Mouse (Mus musculus): ENCODE results near the gene Dag1. TPM values are rescaled to one million over a fixed set of nuclear protein-coding genes. Genes with fewer than 3 reads are reported as not detected.

Dag1 gene
- polyA plus RNA-seq, 1 experiment from 2014 or later, result 79.5 TPM

DNA sequence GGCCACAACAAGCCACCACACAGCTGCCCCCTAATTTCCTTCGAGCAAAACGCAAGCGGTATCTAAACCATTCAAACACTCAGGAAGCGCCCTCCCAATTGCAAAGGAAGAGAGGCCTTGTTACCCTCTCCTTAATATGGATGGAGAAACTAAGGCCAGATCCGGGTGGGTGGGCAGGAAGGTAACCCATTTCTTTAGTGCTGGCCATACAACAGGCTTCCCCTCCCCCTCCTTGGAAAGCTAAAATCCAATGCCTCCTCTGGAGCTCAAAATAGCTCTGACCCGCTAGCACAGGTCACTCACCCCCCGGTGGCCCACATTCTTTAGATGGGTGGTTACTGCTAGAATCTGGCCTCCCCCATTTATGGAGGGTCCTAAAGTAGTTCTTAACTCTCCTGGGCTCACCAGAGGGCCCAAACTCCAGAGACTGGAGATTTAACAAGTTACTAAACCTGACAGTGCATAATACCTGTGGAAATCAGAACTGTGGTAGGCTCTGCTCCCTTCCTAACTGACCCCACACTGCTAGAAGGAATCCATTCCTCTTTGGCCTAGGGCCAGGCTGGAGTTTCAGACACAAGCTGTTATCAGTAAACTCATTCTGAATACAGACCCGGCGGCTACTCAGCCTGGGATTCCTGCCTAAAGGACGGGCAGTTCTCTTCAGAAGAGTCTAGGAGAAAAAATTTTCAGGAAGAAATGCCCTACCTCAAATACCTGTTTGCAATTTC is 598 bp upstream of the Dag1 start:
- ATAC-seq, result no peak
- Histone ChIP-seq H3K36me3 (ENCODE audit: control insufficient read depth, insufficient read depth, low read length) (no peaks in the 10 kb centered on the region), H3K9me3 (replicated peaks; ENCODE audit: control insufficient read depth, low read length, poor library complexity, severe bottlenecking) (no peaks in the 10 kb centered on the region), H3K4me1 (ENCODE audit: control insufficient read depth, insufficient read depth, low read length) (peaks cover 17% of the 10 kb centered on the region), H3K4me3 (ENCODE audit: low read depth, low read length) (peak overlapping the region; percentile 92), H3K4me2 (ENCODE audit: low read length) (peak overlapping the region; percentile 65), H3K9ac (ENCODE audit: low read depth, low read length) (peak overlapping the region; percentile 85; the same call in 1 of the 2 replicates), H3K27ac (ENCODE audit: low read length) (peak overlapping the region; percentile 66), H3K27me3 (ENCODE audit: control insufficient read depth, insufficient read depth, low read depth, low read length) (no peaks in the 10 kb centered on the region)
- WGBS, result 19% methylated on average over 10 of the region's 10 CpGs

DNA sequence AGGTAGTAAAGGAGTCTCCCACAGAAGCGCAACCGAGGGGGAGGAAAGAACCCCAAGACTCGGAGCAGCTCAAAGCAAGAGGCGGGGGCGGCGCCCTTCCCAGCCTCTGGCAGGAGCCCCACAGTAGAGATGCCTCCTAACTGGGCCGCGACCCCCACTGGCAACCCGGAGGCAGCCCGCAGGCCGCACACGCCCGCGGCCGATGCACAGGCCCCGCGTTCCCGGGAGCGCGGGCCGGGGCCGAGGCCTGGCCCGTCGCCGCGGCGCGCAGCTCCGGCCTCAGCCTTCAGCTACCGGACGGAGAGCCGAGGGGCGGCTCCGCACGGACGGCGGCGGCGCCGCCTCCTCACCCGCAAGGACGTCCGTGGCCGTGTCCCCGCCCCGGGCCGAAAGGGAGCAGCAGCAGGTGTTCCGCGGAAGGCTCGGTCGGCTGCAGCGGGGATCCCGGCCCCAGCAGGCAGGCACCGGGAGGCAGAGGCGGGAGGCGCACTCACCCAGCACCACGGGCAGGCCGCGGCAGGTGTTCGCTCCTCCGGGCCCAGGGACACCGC is 552 bp downstream of the Dag1 start:
- Histone ChIP-seq H3K27me3 (ENCODE audit: control insufficient read depth, insufficient read depth, low read depth, low read length) (no peaks in the 10 kb centered on the region), H3K27ac (ENCODE audit: low read length) (peak overlapping the region; percentile 86), H3K9me3 (replicated peaks; ENCODE audit: control insufficient read depth, low read length, poor library complexity, severe bottlenecking) (no peaks in the 10 kb centered on the region), H3K4me2 (ENCODE audit: low read length) (peak overlapping the region; percentile 65), H3K36me3 (ENCODE audit: control insufficient read depth, insufficient read depth, low read length) (no peaks in the 10 kb centered on the region), H3K9ac (ENCODE audit: low read depth, low read length) (peak overlapping the region; percentile 85), H3K4me1 (ENCODE audit: control insufficient read depth, insufficient read depth, low read length) (peaks cover 17% of the 10 kb centered on the region), H3K4me3 (ENCODE audit: low read depth, low read length) (peak overlapping the region; percentile 92)
- under 1% methylated on average over 48 of the region's 62 CpGs for WGBS
- peak; percentile 63 for ATAC-seq

DNA sequence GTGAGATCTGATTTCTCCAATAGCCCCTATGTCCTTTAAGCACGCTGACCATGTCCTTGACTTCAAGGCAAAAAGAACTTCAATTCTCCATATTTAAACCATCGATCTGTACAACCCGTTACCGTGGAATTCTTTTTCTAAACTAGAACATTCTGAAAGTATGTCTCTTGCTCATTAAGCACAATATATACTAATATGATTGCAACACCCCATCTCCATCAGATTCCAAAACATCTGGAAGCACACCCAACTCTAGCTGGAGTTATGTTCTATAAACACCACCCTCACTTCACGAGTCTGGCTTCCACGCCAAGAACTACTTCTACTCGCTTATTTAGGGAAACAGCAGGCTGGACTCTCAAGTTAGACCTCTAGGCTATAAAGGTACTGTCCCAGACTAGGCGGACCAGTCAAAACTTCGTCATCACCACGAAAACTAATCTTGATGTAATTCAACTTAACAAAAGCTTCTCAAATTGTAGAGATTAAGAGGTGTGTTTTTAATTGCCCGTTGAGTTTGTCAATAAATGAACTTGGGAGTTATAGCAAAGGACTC is 1.2 kb downstream of the Dag1 start:
- WGBS, result 44% methylated on average over 11 of the region's 11 CpGs
- Histone ChIP-seq H3K27ac (ENCODE audit: low read length) (peak overlapping the region; percentile 86), H3K4me1 (ENCODE audit: control insufficient read depth, insufficient read depth, low read length) (peaks cover 17% of the 10 kb centered on the region), H3K27me3 (ENCODE audit: control insufficient read depth, insufficient read depth, low read depth, low read length) (no peaks in the 10 kb centered on the region), H3K36me3 (ENCODE audit: control insufficient read depth, insufficient read depth, low read length) (no peaks in the 10 kb centered on the region), H3K9ac (ENCODE audit: low read depth, low read length) (peak overlapping the region; percentile 85), H3K4me2 (ENCODE audit: low read length) (peak overlapping the region; percentile 65), H3K4me3 (ENCODE audit: low read depth, low read length) (peak overlapping the region; percentile 92), H3K9me3 (replicated peaks; ENCODE audit: control insufficient read depth, low read length, poor library complexity, severe bottlenecking) (no peaks in the 10 kb centered on the region)
- ATAC-seq, result no peak

DNA sequence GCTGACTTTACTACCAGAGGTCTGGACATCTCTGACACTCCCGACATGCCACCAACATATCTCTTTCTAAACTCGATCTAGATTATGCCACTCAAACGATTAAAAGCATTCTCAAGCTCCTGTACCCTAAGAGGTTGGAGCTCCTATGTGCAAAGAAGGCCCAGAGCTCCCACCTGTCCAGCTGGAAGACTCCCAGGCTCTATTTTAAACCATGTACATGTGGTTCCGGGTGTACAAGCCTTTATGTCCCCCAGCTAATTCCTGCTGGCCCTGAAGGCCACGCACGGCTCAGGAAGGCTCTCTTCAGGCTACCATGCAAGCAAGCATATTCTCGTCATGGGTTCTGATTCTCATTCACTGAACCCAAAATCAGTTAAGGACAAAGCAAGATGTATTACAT is 1.9 kb downstream of the Dag1 start:
- H3K9me3 ChIP-seq (replicated peaks; ENCODE audit: control insufficient read depth, low read length, poor library complexity, severe bottlenecking), result no peaks in the 10 kb centered on the region
- H3K4me2 ChIP-seq (ENCODE audit: low read length), result peak overlapping the region; percentile 65
- H3K27me3 ChIP-seq (ENCODE audit: control insufficient read depth, insufficient read depth, low read depth, low read length), result no peaks in the 10 kb centered on the region
- H3K9ac ChIP-seq (ENCODE audit: low read depth, low read length), result no peak overlapping the region
- peaks cover 17% of the 10 kb centered on the region for H3K4me1 ChIP-seq (ENCODE audit: control insufficient read depth, insufficient read depth, low read length)
- no peak overlapping the region for H3K27ac ChIP-seq (ENCODE audit: low read length)
- 82% methylated on average over 7 of the region's 7 CpGs for WGBS
- H3K4me3 ChIP-seq (ENCODE audit: low read depth, low read length), result no peak overlapping the region
- no peak for ATAC-seq
- no peaks in the 10 kb centered on the region for H3K36me3 ChIP-seq (ENCODE audit: control insufficient read depth, insufficient read depth, low read length)

DNA sequence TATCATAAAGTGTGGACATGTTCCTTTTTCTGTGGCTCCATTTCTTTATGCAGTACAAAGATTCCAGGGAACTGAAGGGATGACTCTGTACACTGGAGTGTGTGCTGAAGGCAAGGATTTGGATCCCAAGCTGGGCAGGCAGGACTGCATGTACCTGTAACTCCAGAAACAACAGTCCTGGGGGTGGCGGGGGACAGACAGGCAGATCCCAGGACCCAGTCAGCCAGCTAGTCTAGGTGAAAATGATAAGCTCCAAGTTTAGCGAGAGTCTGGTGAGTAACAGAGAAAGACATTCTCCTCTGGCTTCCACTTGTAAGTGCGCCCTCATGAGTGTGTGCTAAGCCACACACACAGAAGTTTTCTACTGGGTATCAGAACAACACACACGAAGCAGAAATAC is 3.2 kb downstream of the Dag1 start:
- H3K4me2 ChIP-seq (ENCODE audit: low read length), result no peak overlapping the region
- H3K27ac ChIP-seq (ENCODE audit: low read length), result no peak overlapping the region
- H3K27me3 ChIP-seq (ENCODE audit: control insufficient read depth, insufficient read depth, low read depth, low read length), result no peaks in the 10 kb centered on the region
- H3K4me3 ChIP-seq (ENCODE audit: low read depth, low read length), result no peak overlapping the region
- WGBS, result 90% methylated on average over 4 of the region's 4 CpGs
- H3K36me3 ChIP-seq (ENCODE audit: control insufficient read depth, insufficient read depth, low read length), result no peaks in the 10 kb centered on the region
- ATAC-seq, result no peak
- peaks cover 17% of the 10 kb centered on the region for H3K4me1 ChIP-seq (ENCODE audit: control insufficient read depth, insufficient read depth, low read length)
- H3K9me3 ChIP-seq (replicated peaks; ENCODE audit: control insufficient read depth, low read length, poor library complexity, severe bottlenecking), result no peaks in the 10 kb centered on the region
- H3K9ac ChIP-seq (ENCODE audit: low read depth, low read length), result no peak overlapping the region

DNA sequence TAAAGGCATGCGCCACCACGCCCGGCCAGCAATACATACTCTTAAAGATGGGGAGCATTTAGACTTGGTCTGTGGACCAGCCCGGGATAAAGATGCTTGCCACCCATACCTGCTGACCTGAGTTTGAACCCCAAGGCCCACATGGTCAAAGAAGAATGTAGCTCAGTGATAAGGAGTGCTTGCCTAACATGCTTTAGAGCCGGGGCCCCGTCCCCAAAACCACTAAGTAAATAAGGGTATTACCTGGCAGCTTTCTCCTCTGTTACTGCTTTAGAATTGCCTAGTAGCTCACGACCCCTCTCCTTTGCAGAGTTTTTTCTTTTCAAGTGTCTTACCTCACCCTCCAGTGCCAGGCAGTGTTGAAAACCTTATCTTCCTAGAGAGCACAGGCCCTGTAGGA is 11.0 kb downstream of the Dag1 start:
- H3K4me3 ChIP-seq (ENCODE audit: low read depth, low read length), result no peak overlapping the region
- 96% methylated on average over 7 of the region's 7 CpGs for WGBS
- H3K4me1 ChIP-seq (ENCODE audit: control insufficient read depth, insufficient read depth, low read length), result no peaks in the 10 kb centered on the region
- H3K36me3 ChIP-seq (ENCODE audit: control insufficient read depth, insufficient read depth, low read length), result peaks cover 5% of the 10 kb centered on the region; the same call in 1 of the 2 replicates
- no peak overlapping the region for H3K4me2 ChIP-seq (ENCODE audit: low read length)
- H3K9ac ChIP-seq (ENCODE audit: low read depth, low read length), result no peak overlapping the region
- ATAC-seq, result no peak
- H3K27ac ChIP-seq (ENCODE audit: low read length), result no peak overlapping the region
- no peaks in the 10 kb centered on the region for H3K9me3 ChIP-seq (replicated peaks; ENCODE audit: control insufficient read depth, low read length, poor library complexity, severe bottlenecking)
- H3K27me3 ChIP-seq (ENCODE audit: control insufficient read depth, insufficient read depth, low read depth, low read length), result no peaks in the 10 kb centered on the region

DNA sequence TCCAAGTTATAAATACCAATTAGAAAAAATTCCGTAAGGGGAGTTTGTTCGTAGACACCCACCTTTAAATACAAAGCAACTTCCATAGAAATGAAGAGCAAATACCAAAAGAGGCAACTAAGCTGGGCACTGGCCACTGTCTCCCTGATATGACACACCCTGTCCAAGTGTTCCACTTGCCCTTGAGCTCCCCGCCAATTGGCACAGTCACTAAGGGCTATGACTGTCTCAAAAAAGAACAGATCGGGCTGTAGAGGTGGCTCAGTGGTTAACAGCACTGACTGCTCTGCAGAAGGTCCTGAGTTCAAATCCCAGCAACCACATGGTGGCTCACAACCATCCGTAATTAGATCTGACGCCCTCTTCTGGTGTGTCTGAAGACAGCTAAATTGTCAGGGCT is 11.9 kb downstream of the Dag1 start:
- Histone ChIP-seq H3K4me2 (ENCODE audit: low read length) (no peak overlapping the region), H3K27ac (ENCODE audit: low read length) (no peak overlapping the region), H3K27me3 (ENCODE audit: control insufficient read depth, insufficient read depth, low read depth, low read length) (no peaks in the 10 kb centered on the region), H3K9me3 (replicated peaks; ENCODE audit: control insufficient read depth, low read length, poor library complexity, severe bottlenecking) (no peaks in the 10 kb centered on the region), H3K36me3 (ENCODE audit: control insufficient read depth, insufficient read depth, low read length) (peaks cover 5% of the 10 kb centered on the region; the same call in 1 of the 2 replicates), H3K4me3 (ENCODE audit: low read depth, low read length) (no peak overlapping the region), H3K4me1 (ENCODE audit: control insufficient read depth, insufficient read depth, low read length) (no peaks in the 10 kb centered on the region), H3K9ac (ENCODE audit: low read depth, low read length) (no peak overlapping the region)
- WGBS, result 95% methylated on average over 6 of the region's 6 CpGs
- ATAC-seq, result no peak

DNA sequence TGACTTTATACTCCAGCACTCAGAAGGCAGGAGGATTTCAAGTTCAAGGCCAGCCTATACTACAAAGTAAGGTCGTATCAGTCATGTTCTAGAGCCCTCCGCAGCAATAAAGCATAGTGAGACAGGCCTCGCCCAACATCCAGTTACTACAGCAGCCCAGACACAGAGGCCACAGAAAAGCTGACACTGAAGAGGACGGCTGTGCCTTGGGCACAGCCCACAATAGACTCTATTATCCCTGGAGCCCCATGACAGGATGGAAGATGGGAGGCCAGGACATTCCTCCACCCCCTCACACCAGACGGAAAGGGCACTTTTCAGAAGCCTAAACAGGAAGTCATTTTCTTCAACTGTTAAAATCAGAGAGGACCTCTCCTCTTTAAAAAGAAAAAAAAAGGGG is 14.8 kb downstream of the Dag1 start:
- Histone ChIP-seq H3K9me3 (replicated peaks; ENCODE audit: control insufficient read depth, low read length, poor library complexity, severe bottlenecking) (no peaks in the 10 kb centered on the region), H3K4me1 (ENCODE audit: control insufficient read depth, insufficient read depth, low read length) (no peaks in the 10 kb centered on the region), H3K4me2 (ENCODE audit: low read length) (no peak overlapping the region), H3K27ac (ENCODE audit: low read length) (no peak overlapping the region), H3K4me3 (ENCODE audit: low read depth, low read length) (no peak overlapping the region), H3K27me3 (ENCODE audit: control insufficient read depth, insufficient read depth, low read depth, low read length) (no peaks in the 10 kb centered on the region), H3K9ac (ENCODE audit: low read depth, low read length) (no peak overlapping the region), H3K36me3 (ENCODE audit: control insufficient read depth, insufficient read depth, low read length) (peaks cover 8% of the 10 kb centered on the region)
- WGBS, result 69% methylated on average over 5 of the region's 5 CpGs
- no peak for ATAC-seq

DNA sequence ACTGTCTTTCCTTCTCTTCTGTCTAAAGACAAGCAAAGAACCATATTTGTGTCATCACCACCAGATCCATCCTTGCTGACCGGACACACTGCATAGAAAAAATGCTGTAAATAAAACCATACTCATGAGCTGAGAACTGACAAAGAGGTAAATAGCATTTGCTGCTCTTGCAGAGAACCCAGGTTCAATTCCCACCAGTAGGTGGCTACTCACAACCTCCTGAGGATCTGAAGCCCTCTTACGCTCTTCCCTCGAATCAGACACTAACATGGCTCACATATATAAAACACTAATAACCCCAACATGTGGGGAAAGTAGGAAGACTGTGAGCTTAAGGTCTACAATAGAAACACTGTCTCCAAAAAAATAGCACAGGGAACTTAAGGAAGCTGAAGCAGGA is 18.8 kb downstream of the Dag1 start:
- Histone ChIP-seq H3K4me2 (ENCODE audit: low read length) (no peak overlapping the region), H3K36me3 (ENCODE audit: control insufficient read depth, insufficient read depth, low read length) (peaks cover 3% of the 10 kb centered on the region; the same call in 1 of the 2 replicates), H3K9ac (ENCODE audit: low read depth, low read length) (no peak overlapping the region), H3K4me1 (ENCODE audit: control insufficient read depth, insufficient read depth, low read length) (no peaks in the 10 kb centered on the region), H3K27ac (ENCODE audit: low read length) (no peak overlapping the region), H3K4me3 (ENCODE audit: low read depth, low read length) (no peak overlapping the region), H3K27me3 (ENCODE audit: control insufficient read depth, insufficient read depth, low read depth, low read length) (no peaks in the 10 kb centered on the region), H3K9me3 (replicated peaks; ENCODE audit: control insufficient read depth, low read length, poor library complexity, severe bottlenecking) (no peaks in the 10 kb centered on the region)
- 76% methylated on average over 3 of the region's 3 CpGs for WGBS
- ATAC-seq, result no peak
